Mouse (Mus musculus) kidney, embryonic 15.5 days (tissue): ENCODE measurements around the gene Aox2. TPM values are rescaled to one million over a fixed set of nuclear protein-coding genes. Genes with fewer than 3 reads are reported as not detected.
"Not testable (repeated sequence)": the region's sequence is repeated elsewhere in the genome, so short reads cannot be mapped to it uniquely, and the experiment has no call there.

Experiments used
- ATAC-seq: fragments of 200-750 bp; cut with Nextera tagmentation; replicated peaks from 2 replicates; pipeline ENCODE4 v1.8.0; 2017; ENCODE audit warnings: moderate TSS enrichment; ENCODE audit not compliant: low FRiP score
- H3K27ac ChIP-seq: fragments of 300-500 bp; sonication (generic); 2 replicates; pipeline ENCODE4 v1.5.1; 2015; ENCODE audit warnings: mild to moderate bottlenecking, inconsistent platforms
- H3K27me3 ChIP-seq: fragments of 300-500 bp; sonication (generic); 2 replicates; pipeline ENCODE4 v1.6.1; 2015; ENCODE audit warnings: inconsistent platforms
- H3K36me3 ChIP-seq: fragments of 300-500 bp; sonication (generic); 2 replicates; pipeline ENCODE4 v1.6.1; 2015; ENCODE audit warnings: inconsistent platforms
- H3K4me1 ChIP-seq: fragments of 300-500 bp; sonication (generic); 2 replicates; pipeline ENCODE4 v1.6.1; 2015; ENCODE audit warnings: inconsistent platforms
- H3K4me2 ChIP-seq: fragments of 300-500 bp; sonication (generic); 2 replicates; pipeline ENCODE4 v1.6.1; 2015; ENCODE audit warnings: moderate library complexity, mild to moderate bottlenecking, inconsistent platforms
- H3K4me3 ChIP-seq: fragments of 300-500 bp; sonication (generic); replicated peaks from 2 replicates; pipeline ENCODE4 v1.5.1; 2015; ENCODE audit warnings: mild to moderate bottlenecking, inconsistent platforms
- H3K9ac ChIP-seq: fragments of 300-500 bp; sonication (generic); 2 replicates; pipeline ENCODE4 v1.6.1; 2015; ENCODE audit warnings: mild to moderate bottlenecking, inconsistent platforms
- H3K9me3 ChIP-seq: fragments of 300-500 bp; sonication (generic); replicated peaks from 2 replicates; pipeline ENCODE4 v1.6.1; 2016; ENCODE audit warnings: inconsistent platforms
- WGBS: fragments of 180-500 bp; shearing (Covaris S2); methylation state at CpG from one replicate; pipeline ENCODE4 v1.1.7; 2015; ENCODE audit warnings: mixed read lengths; 5-methylcytosine and 5-hydroxymethylcytosine counted together
- polyA plus RNA-seq: library from polyadenylated mRNA; unstranded; fragments of >200 nt; fragmentation: Nextera tagmentation; extraction: Ambion mirVana; gene quantifications from 2 replicates; pipeline ENCODE4 v1.2.1, GENCODE M21; 2015

The Aox2 gene
- polyA plus RNA-seq, 1 experiment from 2014 or later = 0.08 TPM

DNA sequence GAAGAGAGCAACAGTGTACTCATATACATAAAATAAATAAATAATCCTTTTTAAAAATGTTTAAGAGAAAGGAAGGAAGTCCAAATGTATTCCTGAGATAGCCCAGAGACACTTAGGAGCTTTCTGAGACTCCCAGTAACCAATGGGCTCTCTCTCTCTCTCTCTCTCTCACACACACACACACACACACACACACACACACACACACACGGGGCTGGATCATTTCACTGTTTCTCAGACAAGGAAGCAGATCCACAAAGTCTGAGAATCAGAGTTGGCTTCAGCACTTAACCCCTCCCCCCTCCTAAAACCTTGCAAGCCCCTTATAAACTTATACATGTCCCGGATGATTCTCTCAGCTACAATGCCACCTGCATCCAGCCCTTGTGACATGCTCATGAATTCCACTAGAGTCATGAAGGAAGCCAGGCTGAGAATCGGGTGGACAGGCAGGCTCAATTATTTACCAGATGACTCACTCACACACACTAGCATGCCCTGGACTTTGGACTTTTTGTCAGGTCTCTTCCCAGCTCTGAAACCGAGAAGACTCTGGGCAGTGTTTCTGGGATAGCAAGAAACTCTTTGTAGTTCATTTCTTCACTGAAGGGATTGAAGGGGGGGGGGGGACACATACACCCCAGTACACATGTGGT lies 75.2 kb downstream of the Aox2 start:
- no peaks in the 10 kb centered on the region for H3K27me3 ChIP-seq
- H3K27ac ChIP-seq = peak overlapping the region; percentile 19
- no peaks in the 10 kb centered on the region for H3K36me3 ChIP-seq
- H3K4me3 ChIP-seq = no peak overlapping the region
- 45% methylated on average over 4 of the region's 4 CpGs for WGBS
- no peaks in the 10 kb centered on the region for H3K4me1 ChIP-seq
- H3K9ac ChIP-seq = no peak overlapping the region
- peak; percentile 89 for ATAC-seq
- H3K4me2 ChIP-seq = no peak overlapping the region
- H3K9me3 ChIP-seq = no peaks in the 10 kb centered on the region

DNA sequence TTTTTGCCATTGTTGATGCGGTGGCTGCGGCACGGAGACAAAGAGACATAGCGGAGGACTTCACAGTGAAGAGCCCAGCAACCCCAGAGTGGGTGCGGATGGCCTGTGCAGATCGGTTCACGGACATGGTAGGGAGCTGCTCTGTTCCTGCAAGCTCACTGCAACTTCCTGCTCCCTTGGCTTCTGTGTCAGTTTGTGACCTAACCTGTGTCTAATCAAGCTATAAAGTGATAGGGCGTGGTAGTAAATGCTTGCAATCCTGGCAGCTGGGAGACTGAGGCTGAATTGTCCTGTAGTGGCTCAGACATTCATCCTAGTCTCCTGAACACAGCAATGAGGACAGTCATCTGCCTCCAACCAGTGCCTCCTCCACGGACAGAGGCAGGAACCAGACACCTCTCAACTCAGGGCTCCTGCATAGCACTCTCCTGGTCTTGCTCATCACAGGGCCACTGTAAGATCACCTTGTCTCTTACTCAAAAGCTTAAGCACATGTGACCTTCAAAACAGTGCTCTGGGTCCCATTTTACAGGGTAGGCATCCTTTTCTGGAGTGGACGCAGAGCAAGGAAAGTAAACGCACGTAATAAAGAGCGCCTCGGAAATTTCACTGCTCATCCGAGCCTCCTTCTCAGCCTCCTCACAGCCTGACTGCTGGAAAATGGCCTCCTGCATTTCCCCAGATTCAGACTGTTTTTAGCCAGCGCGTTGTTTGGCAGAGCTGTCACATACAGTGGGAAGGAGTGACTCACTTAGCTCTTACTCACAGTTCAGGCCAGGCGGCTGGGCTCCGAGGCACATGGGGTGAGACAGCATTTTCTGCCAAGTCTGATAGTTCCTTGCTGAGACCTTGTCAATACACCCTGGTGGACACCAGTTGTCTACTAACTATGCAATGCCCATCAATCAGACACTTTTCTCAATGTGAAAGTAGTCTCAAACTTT lies 81.1 kb downstream of the Aox2 start:
- no peak overlapping the region for H3K4me2 ChIP-seq
- H3K36me3 ChIP-seq = no peaks in the 10 kb centered on the region
- no peaks in the 10 kb centered on the region for H3K4me1 ChIP-seq
- H3K27me3 ChIP-seq = no peaks in the 10 kb centered on the region
- no peak overlapping the region for H3K9ac ChIP-seq
- no peak overlapping the region for H3K27ac ChIP-seq
- ATAC-seq = no peak
- H3K9me3 ChIP-seq = no peaks in the 10 kb centered on the region
- no peak overlapping the region for H3K4me3 ChIP-seq
- 79% methylated on average over 19 of the region's 19 CpGs for WGBS

DNA sequence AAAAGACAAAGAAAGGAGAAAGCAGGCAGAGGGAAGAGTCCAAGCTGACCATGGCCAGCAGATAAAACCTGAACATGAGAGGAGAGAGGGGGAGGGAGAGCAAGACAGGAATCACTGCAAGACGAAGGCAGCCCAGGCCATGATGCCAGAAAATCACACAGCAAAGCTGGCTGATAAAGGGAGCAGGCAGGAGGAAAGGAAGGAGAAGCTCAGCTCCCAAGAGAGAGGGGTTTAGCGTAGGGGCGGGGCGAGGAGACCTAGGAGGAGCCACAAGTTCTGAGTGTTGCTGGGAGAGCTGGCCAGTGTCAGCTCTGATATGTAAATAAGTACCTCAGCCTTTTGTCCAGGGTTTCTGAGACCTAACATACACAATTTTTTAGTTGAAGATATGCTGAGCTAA lies 84.2 kb downstream of the Aox2 start:
- Histone ChIP-seq H3K27ac (no peak overlapping the region), H3K4me1 (no peaks in the 10 kb centered on the region), H3K36me3 (no peaks in the 10 kb centered on the region), H3K9me3 (0 out of 2 replicates have a peak, but pooled peaks cover 6% of the 10 kb centered on the region), H3K27me3 (no peaks in the 10 kb centered on the region), H3K4me2 (no peak overlapping the region), H3K9ac (no peak overlapping the region), H3K4me3 (no peak overlapping the region)
- ATAC-seq = no peak
- WGBS = 76% methylated on average over 4 of the region's 4 CpGs

DNA sequence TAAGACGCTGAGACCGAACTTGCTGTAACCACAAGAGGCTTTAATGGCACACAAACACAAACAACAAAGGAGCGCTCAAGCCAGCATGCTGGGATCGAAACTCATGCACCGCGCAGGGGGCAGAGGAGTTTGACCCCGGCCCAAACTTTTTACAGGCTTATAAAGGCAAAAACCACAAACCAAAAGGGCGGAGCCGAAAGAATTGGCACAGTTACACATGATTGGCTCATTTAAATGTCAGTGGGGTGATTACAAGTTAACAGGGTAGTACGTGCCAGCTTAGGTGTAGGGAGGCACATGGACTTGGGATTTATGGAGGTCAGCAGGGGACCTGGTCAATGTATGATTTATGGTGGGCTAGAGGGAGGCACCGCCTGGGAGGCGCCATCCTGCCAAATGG lies 86.4 kb downstream of the Aox2 start:
- Histone ChIP-seq H3K9ac (no peak overlapping the region), H3K36me3 (no peaks in the 10 kb centered on the region), H3K4me1 (no peaks in the 10 kb centered on the region), H3K27ac (no peak overlapping the region), H3K4me3 (no peak overlapping the region), H3K4me2 (no peak overlapping the region), H3K27me3 (no peaks in the 10 kb centered on the region), H3K9me3 (0 out of 2 replicates have a peak, but pooled peaks cover 6% of the 10 kb centered on the region)
- WGBS = 73% methylated on average over 12 of the region's 12 CpGs
- no peak for ATAC-seq

DNA sequence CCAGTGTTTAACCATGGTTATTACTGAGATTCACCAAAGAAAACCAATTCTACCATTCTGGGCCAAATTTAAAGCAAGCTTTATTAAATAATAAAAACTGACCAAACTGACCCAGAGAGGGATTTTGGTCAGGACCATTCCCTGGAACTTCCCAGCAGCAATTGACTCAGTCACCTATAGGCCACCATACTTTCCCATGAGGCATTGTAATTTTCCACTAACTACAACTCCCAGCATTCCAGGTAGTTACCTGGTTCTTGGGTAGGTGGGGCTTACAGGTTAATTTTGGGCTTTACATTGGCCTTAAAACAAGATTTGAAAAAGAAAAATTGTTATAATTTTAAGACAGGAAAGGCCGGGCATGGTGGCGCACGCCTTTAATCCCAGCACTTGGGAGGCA lies 87.7 kb downstream of the Aox2 start:
- Histone ChIP-seq H3K9me3 (0 out of 2 replicates have a peak, but pooled peaks cover 6% of the 10 kb centered on the region), H3K4me3 (no peak overlapping the region), H3K27ac (no peak overlapping the region), H3K36me3 (no peaks in the 10 kb centered on the region), H3K4me1 (no peaks in the 10 kb centered on the region), H3K4me2 (no peak overlapping the region), H3K27me3 (no peaks in the 10 kb centered on the region), H3K9ac (no peak overlapping the region)
- ATAC-seq = no peak
- 95% methylated on average over 3 of the region's 3 CpGs for WGBS

DNA sequence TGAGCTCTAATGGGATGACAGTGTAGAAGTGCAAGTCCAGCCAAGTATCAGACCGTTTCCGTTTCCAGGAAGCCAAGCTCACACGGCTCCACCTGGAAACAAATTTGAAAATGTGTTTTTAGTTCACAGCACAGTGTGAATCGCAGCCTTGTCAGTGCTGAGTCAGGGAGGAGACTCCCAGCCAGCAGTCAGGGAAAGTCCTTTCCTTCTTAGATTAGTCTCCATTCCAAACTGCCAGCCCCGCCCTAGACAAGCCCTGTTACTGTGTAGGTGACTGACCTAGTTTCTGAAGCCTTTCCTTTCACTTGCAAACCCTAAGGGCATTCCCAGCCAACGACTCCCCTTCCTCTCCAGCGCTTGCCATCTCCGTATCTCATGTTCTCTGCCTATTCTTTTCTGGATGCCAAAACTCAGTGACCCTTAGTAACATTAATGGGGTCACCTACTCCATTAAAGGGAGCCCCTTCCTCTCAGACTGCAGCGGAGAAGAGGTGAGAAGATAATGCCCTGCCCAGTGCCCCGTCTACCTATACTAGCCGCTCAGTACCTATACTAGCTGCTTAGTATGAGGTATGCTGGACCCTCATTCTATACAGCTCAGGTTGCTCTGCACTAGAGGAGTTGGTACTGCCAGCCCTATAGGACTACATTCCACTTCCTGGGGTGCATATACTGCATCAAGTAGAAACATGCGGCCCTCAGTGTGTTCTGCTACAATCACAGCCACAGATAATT lies 88.8 kb downstream of the Aox2 start:
- Histone ChIP-seq H3K4me2 (no peak overlapping the region), H3K9ac (no peak overlapping the region), H3K36me3 (no peaks in the 10 kb centered on the region), H3K9me3 (0 out of 2 replicates have a peak, but pooled peaks cover 6% of the 10 kb centered on the region), H3K4me3 (no peak overlapping the region), H3K27ac (no peak overlapping the region), H3K4me1 (no peaks in the 10 kb centered on the region), H3K27me3 (no peaks in the 10 kb centered on the region)
- 68% methylated on average over 12 of the region's 12 CpGs for WGBS
- ATAC-seq = no peak

DNA sequence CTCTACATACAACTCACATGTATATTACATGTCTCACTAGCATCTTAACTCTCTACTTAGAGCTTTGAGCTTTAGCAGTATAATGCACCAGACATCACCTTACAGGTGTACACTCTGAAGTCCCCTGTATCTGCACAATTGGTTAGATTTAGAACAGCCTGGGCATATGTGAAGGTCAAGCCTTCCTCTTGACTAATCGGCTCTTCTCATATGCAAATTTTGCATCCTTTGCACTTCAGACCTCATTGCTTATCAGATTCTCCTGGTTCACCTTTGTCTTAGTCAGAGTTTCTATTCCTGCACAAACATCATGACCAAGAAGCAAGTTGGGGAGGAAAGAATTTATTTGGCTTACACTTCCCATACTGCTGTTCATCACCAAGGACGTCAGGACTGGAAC lies 91.6 kb downstream of the Aox2 start:
- Histone ChIP-seq H3K27me3 (no peaks in the 10 kb centered on the region), H3K9ac (no peak overlapping the region), H3K27ac (no peak overlapping the region), H3K36me3 (no peaks in the 10 kb centered on the region), H3K4me2 (no peak overlapping the region), H3K4me3 (no peak overlapping the region), H3K4me1 (no peaks in the 10 kb centered on the region), H3K9me3 (0 out of 2 replicates have a peak, but pooled peaks cover 1% of the 10 kb centered on the region)
- ATAC-seq = no peak
- 78% methylated on average over 2 of the region's 2 CpGs for WGBS

DNA sequence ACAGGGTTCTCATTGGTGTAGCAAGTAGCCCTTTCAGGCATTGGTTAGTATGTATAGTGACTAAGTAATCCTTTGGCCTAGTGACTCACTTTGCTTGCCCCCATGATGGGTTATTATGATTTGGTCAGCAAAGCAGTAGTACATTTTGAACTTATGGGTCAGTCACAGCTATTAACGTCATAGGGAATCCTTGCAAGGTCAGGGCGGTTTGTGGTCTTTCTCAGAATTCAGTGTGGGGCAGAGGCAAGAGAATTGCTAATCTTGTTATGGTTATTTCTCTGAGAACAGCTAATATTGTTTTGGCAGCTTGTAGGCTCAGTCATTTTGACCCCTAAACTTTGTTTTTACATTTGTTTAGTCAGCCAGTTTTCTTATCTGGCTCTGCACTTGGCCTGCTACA lies 96.1 kb downstream of the Aox2 start:
- H3K27me3 ChIP-seq = not testable (repeated sequence)
- 80% methylated on average over 2 of the region's 2 CpGs for WGBS

DNA sequence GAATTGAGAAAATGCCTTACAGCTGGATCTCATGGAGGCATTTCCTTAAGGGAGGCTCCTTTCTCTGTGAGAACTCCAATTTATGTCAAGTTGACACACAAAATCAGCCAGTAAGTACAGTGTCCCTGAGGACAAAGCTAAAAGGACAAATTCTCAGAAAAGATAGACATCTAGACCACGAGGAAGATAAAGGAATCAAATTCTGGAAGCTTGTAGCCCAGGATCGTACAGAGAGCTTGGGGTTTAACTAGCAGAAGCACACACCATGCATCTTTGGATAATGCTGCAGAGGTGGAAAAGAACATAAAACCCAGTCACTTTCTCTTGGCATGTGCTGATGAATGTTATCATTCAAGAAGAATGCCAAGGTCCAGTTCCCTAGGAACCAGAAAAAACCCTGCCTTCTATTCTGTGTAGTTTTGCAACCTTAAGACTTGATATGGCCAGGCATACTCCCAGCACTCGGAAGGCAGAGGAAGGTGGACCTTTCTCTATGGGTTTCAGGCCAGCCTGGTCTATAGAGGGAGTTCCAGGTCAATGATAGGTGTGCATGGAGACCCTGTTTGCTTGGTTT lies 97.5 kb downstream of the Aox2 start:
- Histone ChIP-seq H3K27me3 (no peaks in the 10 kb centered on the region), H3K4me3 (no peak overlapping the region), H3K4me2 (no peak overlapping the region), H3K4me1 (no peaks in the 10 kb centered on the region), H3K9me3 (no peaks in the 10 kb centered on the region), H3K27ac (no peak overlapping the region), H3K36me3 (no peaks in the 10 kb centered on the region), H3K9ac (no peak overlapping the region)
- WGBS = 72% methylated on average over 3 of the region's 3 CpGs
- no peak for ATAC-seq

More for the DNA sequence above, 96.1 kb downstream of the Aox2 start:
- not testable (repeated sequence) for ATAC-seq, H3K36me3 ChIP-seq, H3K9me3 ChIP-seq, H3K4me1 ChIP-seq, H3K9ac ChIP-seq, H3K4me3 ChIP-seq, H3K27ac ChIP-seq, H3K4me2 ChIP-seq

DNA sequence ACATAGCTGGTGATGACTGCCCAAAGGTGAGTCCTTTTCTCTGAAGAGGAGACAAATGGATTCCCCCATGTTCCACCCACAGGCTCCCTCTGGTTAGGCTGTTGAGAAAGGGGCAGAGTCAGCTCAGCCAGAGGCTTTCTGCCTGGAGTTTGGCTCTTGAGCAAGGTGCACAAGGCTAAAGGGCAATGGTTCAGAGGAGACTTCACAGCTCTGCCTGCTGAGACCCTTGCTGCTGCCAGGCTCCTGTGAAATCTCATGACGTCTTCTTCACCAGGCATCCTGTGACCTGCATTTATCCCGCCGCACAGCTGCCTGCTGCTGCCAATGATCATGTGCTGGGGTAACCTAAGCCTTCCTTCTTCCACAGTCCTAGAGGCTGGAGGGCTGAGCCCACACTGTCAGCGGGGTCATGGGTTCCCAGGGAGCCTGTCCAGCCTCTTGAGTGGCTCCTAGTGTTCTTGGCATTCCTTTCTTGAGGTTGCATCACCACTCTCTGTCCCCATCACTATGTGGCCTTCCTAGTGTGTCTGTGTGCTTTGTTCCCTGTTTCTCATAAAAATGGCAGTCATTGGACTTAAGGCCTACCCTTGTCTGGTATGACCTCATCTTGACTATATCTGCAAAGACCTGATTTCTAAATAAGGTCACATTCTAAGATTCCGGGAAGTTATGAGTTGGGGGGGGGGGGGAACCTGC lies 104.6 kb downstream of the Aox2 start:
- Histone ChIP-seq H3K4me1 (no peaks in the 10 kb centered on the region), H3K4me3 (no peak overlapping the region), H3K36me3 (no peaks in the 10 kb centered on the region), H3K9ac (no peak overlapping the region), H3K9me3 (no peaks in the 10 kb centered on the region), H3K4me2 (no peak overlapping the region), H3K27me3 (no peaks in the 10 kb centered on the region), H3K27ac (no peak overlapping the region)
- ATAC-seq = no peak
- WGBS = 77% methylated on average over 5 of the region's 5 CpGs
